Mouse (Mus musculus) bone marrow, adult 2 months (tissue): ENCODE data around the gene Lrrc23.

ENCODE experiments used
- CTCF ChIP-seq: fragments of 200-500 bp; IDR thresholded peaks from 2 replicates; pipeline ENCODE4 v1.5.1; 2011; ENCODE audit warnings: low read length, control low read depth; ENCODE audit not compliant: control insufficient read depth, insufficient read depth
- POLR2A ChIP-seq: fragments of 200-500 bp; IDR thresholded peaks from 2 replicates; pipeline ENCODE4 v1.6.1; 2011; ENCODE audit warnings: low read depth, mild to moderate bottlenecking, control low read depth, low read length, borderline replicate concordance; ENCODE audit not compliant: control insufficient read depth

DNA sequence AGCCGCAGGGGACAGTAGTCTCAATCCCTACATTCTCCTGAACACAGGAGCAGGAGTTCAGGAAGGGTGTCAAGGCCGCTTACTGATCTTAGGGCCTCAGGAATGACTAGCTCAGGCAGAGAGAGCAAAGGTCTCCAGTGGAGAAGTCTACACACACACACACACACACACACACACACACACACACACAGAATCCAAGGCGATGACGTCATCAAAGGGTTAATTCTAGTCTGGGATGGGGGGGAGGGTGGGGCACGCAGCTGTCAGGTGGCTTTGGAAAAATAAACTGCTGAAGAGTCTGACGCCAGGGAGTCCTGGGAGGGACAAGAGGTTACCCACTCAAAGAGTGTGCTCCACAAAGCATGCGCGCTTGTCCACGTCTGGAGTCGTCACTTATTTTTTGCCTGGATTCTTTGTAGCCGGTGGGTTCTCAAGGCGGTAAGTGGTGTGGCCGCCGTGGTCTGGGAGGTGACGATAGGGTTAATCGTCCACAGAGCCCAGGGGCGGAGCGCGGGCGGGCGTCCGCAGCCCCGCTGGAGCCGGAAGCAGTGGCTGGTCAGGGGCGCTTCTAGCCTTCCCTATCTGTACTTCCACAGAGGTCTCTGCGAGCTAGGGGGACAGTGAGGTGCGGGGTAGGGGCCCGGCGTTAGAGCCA, 29.0 kb upstream of the Lrrc23 start, which contains the start of gene Spsb2:
- no peak; the same call in 1 of the 2 replicates for TF ChIP-seq POLR2A
- TF ChIP-seq CTCF: no peak
